Mouse (Mus musculus) thymus, adult 2 months (tissue): ENCODE results near the gene Meaf6. TPM values are rescaled to one million over a fixed set of nuclear protein-coding genes. Genes with fewer than 3 reads are reported as not detected.

ENCODE experiments used
- DNase-seq: peaks from one replicate; pipeline ENCODE4 v3.0.0; 2021
- H3K27ac ChIP-seq: fragments of 200-500 bp; 2 replicates; pipeline ENCODE4 v1.5.1; 2012; ENCODE audit warnings: low read length, control low read depth; ENCODE audit not compliant: control insufficient read depth, insufficient read depth
- H3K27me3 ChIP-seq: fragments of 200-500 bp; 2 replicates; pipeline ENCODE4 v1.6.1; 2012; ENCODE audit warnings: mild to moderate bottlenecking, low read length, moderate library complexity, mixed read lengths; ENCODE audit not compliant: control insufficient read depth, insufficient read depth
- H3K36me3 ChIP-seq: fragments of 200-500 bp; 2 replicates; pipeline ENCODE4 v1.6.1; 2012; ENCODE audit warnings: mild to moderate bottlenecking, low read length, moderate library complexity; ENCODE audit not compliant: control insufficient read depth, insufficient read depth
- H3K4me1 ChIP-seq: fragments of 200-500 bp; replicated peaks from 2 replicates; pipeline ENCODE4 v1.6.1; 2012; ENCODE audit warnings: low read length; ENCODE audit not compliant: control insufficient read depth, insufficient read depth
- H3K4me3 ChIP-seq: fragments of 200-500 bp; 2 replicates; pipeline ENCODE4 v1.5.1; 2012; ENCODE audit warnings: mild to moderate bottlenecking, low read length, control low read depth, moderate library complexity; ENCODE audit not compliant: control insufficient read depth, insufficient read depth
- CTCF ChIP-seq: fragments of 200-500 bp; IDR thresholded peaks from 2 replicates; pipeline ENCODE4 v1.5.1; 2012; ENCODE audit warnings: mild to moderate bottlenecking, control low read depth, low read length, moderate library complexity, borderline replicate concordance; ENCODE audit not compliant: control insufficient read depth, poor library complexity, insufficient read depth; ENCODE audit errors: extremely low read depth
- POLR2A ChIP-seq: fragments of 200-500 bp; IDR thresholded peaks from 2 replicates; pipeline ENCODE4 v1.6.1; 2012; ENCODE audit warnings: mild to moderate bottlenecking, low read length, control low read depth, moderate library complexity; ENCODE audit not compliant: control insufficient read depth, poor library complexity, insufficient read depth; ENCODE audit errors: extremely low read depth
- WGBS: fragments of 180-500 bp; shearing (Covaris S2); methylation state at CpG from one replicate; pipeline ENCODE4 v1.1.7; 2018; 5-methylcytosine and 5-hydroxymethylcytosine counted together
- polyA plus RNA-seq: library from polyadenylated mRNA; depleted of rRNA; stranded (reverse); fragments of >200 nt; gene quantifications from 2 replicates; pipeline ENCODE4 v1.2.3, GENCODE M21; 2012; rRNA removed

Meaf6 gene
- polyA plus RNA-seq: 26.4 and 30.7 TPM in 2 replicates

- no peaks in the 10 kb centered on the region; the same call in 1 of the 2 replicates for H3K36me3 ChIP-seq
- DNase-seq: peak; percentile 95
- 2% methylated on average over 63 of the region's 63 CpGs for WGBS
- peak; percentile 100 for TF ChIP-seq CTCF
- peak; percentile 62 for TF ChIP-seq POLR2A
- peak within 1 kb of the TSS; percentile 82 for H3K4me3 ChIP-seq
- H3K4me1 ChIP-seq: peaks cover 7% of the 10 kb centered on the region
- no peaks in the 10 kb centered on the region for H3K27me3 ChIP-seq
- H3K27ac ChIP-seq: 0 out of 2 replicates have a peak within 1 kb of the TSS, but pooled peaks have one; percentile 22
Measured at GRCm38 (mm10) chr4:125084403-125085345, at the start of gene Meaf6. TSS of gene Meaf6 (plus strand) at chr4:125085134.

GRCm38 (mm10) chr4:125044454-125044853 is 40.5 kb upstream of the Meaf6 start:
- Histone ChIP-seq H3K27me3 (no peaks in the 10 kb centered on the region), H3K27ac (no peak overlapping the region), H3K4me3 (no peak overlapping the region), H3K36me3 (peaks cover 81% of the 10 kb centered on the region), H3K4me1 (no peaks in the 10 kb centered on the region; the same call in 1 of the 2 replicates)
- DNase-seq: no peak
- 96% methylated on average over 7 of the region's 7 CpGs for WGBS
- TF ChIP-seq POLR2A (no peak), CTCF (no peak)

- no peak overlapping the region for H3K4me3 ChIP-seq
- DNase-seq: no peak
- TF ChIP-seq CTCF (no peak), POLR2A (no peak)
- no peaks in the 10 kb centered on the region for H3K4me1 ChIP-seq
- no peak overlapping the region for H3K27ac ChIP-seq
- no peaks in the 10 kb centered on the region for H3K27me3 ChIP-seq
- WGBS: 52% methylated on average over 9 of the region's 9 CpGs
- peaks cover 30% of the 10 kb centered on the region for H3K36me3 ChIP-seq
Measured at GRCm38 (mm10) chr4:125055385-125055784, 29.5 kb upstream of the Meaf6 start.

- 95% methylated on average over 4 of the region's 4 CpGs for WGBS
Measured at GRCm38 (mm10) chr4:125056476-125056875, 28.5 kb upstream of the Meaf6 start.

GRCm38 (mm10) chr4:125057273-125057672 is 27.7 kb upstream of the Meaf6 start:
- Histone ChIP-seq H3K36me3 (peaks cover 23% of the 10 kb centered on the region), H3K27me3 (no peaks in the 10 kb centered on the region), H3K4me1 (no peaks in the 10 kb centered on the region), H3K4me3 (no peak overlapping the region), H3K27ac (no peak overlapping the region)
- TF ChIP-seq CTCF (no peak), POLR2A (no peak)
- DNase-seq: no peak
- WGBS: 81% methylated on average over 3 of the region's 3 CpGs

More at GRCm38 (mm10) chr4:125056476-125056875, 28.5 kb upstream of the Meaf6 start:
- no peak for DNase-seq
- Histone ChIP-seq H3K4me1 (no peaks in the 10 kb centered on the region), H3K27me3 (no peaks in the 10 kb centered on the region), H3K36me3 (peaks cover 30% of the 10 kb centered on the region), H3K4me3 (no peak overlapping the region), H3K27ac (no peak overlapping the region)
- TF ChIP-seq CTCF (no peak), POLR2A (no peak)

GRCm38 (mm10) chr4:125058033-125058432 is 26.9 kb upstream of the Meaf6 start:
- H3K36me3 ChIP-seq: peaks cover 17% of the 10 kb centered on the region
- H3K27ac ChIP-seq: no peak overlapping the region
- no peak overlapping the region for H3K4me3 ChIP-seq
- TF ChIP-seq CTCF (no peak), POLR2A (no peak)
- DNase-seq: no peak
- no peaks in the 10 kb centered on the region for H3K27me3 ChIP-seq
- 92% methylated on average over 5 of the region's 5 CpGs for WGBS
- no peaks in the 10 kb centered on the region for H3K4me1 ChIP-seq
